Mouse (Mus musculus): ENCODE measurements around the gene Defb21. TPM values are rescaled to one million over a fixed set of nuclear protein-coding genes. Genes with fewer than 3 reads are reported as not detected.

Gene Defb21
- polyA plus RNA-seq (2015; fragmentation: Nextera tagmentation; extraction: Ambion mirVana), result not detected in 2 replicates

DNA sequence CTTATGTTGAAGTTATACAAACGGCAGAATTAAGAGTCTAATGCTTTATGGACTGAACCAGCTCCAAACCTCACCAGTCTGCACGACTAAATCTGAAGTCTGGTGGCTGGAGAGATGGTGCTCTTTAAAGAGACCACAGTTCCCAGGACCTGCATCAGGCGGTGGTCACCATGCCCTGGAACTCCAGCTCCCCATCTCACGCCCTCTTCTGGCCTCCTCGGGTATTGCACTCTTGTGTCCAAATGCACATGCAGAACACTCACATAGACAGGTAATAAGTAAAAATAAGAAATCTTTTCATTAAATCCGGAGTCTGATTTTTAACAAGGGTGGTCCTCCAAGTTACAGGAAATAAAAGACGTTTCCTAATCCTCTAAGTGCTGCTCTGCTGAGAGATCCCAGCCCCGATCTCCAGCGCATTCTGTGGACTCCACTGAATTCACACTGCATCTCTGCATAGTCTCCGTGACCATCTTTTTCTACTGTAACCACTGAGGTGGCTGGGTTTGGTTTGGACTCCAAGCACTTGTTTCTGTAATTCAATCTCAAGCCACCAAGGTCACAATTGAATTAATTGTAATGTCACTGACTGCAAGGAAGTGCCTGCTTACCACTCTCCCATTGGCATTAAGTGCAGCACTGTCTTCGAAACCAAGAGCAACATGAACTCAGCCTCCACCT is at the start of gene Defb21:
Defb21 (plus strand) TSS at position 631 of the 681 bp plus-strand sequence.
- H3K27ac ChIP-seq, result no peak within 1 kb of the TSS
- 63% methylated on average over 11 of the region's 11 CpGs for WGBS
- H3K9me3 ChIP-seq, result no peaks in the 10 kb centered on the region
- H3K9ac ChIP-seq (replicated peaks), result no peak within 1 kb of the TSS
- no peaks in the 10 kb centered on the region for H3K36me3 ChIP-seq
- no peak within 1 kb of the TSS for H3K4me3 ChIP-seq (replicated peaks)
- no peaks in the 10 kb centered on the region for H3K4me1 ChIP-seq (replicated peaks)
- no peaks in the 10 kb centered on the region for H3K27me3 ChIP-seq
- ATAC-seq, result no peak
- no peak within 1 kb of the TSS for H3K4me2 ChIP-seq (replicated peaks)

DNA sequence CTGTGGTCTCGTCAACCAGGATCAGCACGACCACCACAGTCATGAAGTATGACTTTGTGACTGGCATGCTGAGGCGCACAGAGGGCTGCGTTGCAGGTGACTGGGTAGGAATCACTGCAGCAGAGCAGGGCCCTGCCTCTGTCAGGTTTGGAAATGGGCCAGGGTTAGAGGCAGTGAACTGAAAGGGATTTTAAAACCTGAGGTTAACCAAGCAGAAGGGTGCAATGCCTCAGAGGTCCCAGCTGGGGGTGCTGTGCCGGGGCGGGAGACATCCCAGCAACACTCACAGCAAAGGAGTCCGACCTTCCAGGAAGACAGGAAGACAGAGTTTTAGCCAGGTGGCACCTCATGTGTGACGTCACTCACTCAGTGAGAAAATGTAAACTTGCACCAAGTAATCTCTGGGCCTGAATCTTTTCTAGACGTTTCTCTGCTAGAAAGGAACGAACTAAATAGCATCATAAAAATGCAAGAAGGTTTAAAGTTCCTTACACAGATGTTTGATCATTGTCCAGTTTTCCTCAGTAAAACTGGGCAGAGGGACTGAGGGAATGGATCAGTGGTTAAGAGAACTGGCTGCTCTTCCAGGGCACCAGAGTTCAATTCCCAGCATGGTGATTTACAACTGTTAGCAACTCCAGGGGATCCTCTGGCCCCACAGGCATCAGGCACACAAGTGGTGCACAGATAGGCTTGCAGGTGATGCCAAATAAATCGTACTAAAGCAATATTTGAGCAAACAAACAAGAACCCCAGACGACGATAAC is 32.4 kb upstream of the Defb21 start, which contains the start of gene Defb29:
Defb29 (minus strand) TSS at position 155 of the 767 bp plus-strand sequence.
- H3K4me2 ChIP-seq (replicated peaks), result no peak within 1 kb of the TSS
- H3K27ac ChIP-seq, result no peak within 1 kb of the TSS
- no peak within 1 kb of the TSS for H3K4me3 ChIP-seq (replicated peaks)
- WGBS, result 60% methylated on average over 13 of the region's 13 CpGs
- H3K4me1 ChIP-seq (replicated peaks), result no peaks in the 10 kb centered on the region
- H3K36me3 ChIP-seq, result no peaks in the 10 kb centered on the region
- no peaks in the 10 kb centered on the region for H3K27me3 ChIP-seq
- ATAC-seq, result no peak
- no peak within 1 kb of the TSS for H3K9ac ChIP-seq (replicated peaks)
- H3K9me3 ChIP-seq, result no peaks in the 10 kb centered on the region

DNA sequence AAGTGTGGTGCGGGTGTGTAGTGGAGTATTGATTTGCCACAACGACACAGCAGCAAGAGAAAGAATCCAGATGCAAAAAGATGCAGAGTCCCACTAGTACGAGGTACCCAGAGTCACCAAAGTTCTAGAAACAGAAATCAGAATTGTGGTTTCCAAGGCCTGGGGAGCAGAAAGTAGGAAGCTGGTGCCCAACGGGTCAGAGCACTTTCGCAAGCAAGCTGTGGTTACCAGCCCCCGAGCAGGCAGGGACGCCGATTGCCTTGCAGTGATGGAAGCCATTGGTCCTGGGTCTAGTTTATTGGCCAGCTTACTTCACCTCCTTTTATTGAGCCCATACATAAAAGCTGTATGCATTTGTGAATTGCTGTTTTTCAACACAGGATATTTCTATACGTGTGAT is 30.6 kb upstream of the Defb21 start:
- Histone ChIP-seq H3K36me3 (no peaks in the 10 kb centered on the region), H3K9me3 (no peaks in the 10 kb centered on the region), H3K4me3 (replicated peaks) (no peak overlapping the region), H3K9ac (replicated peaks) (no peak overlapping the region), H3K4me1 (replicated peaks) (no peaks in the 10 kb centered on the region), H3K27me3 (no peaks in the 10 kb centered on the region), H3K4me2 (replicated peaks) (no peak overlapping the region), H3K27ac (no peak overlapping the region)
- WGBS, result 89% methylated on average over 9 of the region's 9 CpGs
- ATAC-seq, result no peak

DNA sequence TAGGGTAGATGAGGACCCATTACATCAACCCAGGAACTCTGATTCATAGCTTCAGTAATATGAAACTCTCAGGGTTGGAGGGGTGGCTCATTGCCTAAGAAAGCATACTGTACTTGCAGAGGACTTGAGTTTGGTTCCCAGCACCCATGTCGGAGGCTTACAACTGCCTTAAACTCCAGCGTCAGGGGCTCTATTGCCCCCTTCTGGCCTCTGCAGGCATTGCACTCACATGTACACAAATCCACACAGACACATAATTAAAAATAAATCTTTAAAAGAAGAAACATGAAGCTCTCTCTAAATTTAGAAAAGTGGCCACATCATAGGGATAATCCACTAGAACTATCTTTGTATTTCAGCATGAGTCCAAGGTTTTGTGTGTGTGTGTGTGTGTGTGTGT is 29.6 kb upstream of the Defb21 start:
- H3K4me3 ChIP-seq (replicated peaks), result no peak overlapping the region
- no peaks in the 10 kb centered on the region for H3K9me3 ChIP-seq
- no peak overlapping the region for H3K27ac ChIP-seq
- WGBS, result 77% methylated on average over 2 of the region's 2 CpGs
- no peak overlapping the region for H3K9ac ChIP-seq (replicated peaks)
- H3K4me1 ChIP-seq (replicated peaks), result no peaks in the 10 kb centered on the region; the same call in 1 of the 2 replicates
- no peaks in the 10 kb centered on the region for H3K36me3 ChIP-seq
- H3K27me3 ChIP-seq, result no peaks in the 10 kb centered on the region
- no peak for ATAC-seq
- no peak overlapping the region for H3K4me2 ChIP-seq (replicated peaks)

DNA sequence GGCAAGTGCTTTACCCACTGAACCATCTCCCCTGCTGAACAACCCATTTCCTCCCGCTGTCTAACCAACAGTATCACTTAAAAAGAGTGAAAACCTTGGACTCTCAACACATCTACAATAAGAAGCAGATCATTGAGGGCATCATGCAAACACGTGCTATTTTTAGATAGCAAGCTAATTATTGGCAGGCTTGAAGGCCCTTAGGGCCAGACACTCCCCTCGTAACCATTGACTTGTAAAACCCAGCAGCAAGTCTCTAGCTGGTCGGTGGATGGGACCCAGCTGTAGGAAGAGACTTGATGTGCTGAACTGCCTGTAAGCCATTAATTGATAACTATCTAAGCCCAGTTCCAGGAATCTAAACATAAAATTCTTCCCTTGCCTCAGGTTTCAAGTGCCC is 29.1 kb upstream of the Defb21 start:
- ATAC-seq, result no peak
- Histone ChIP-seq H3K27ac (no peak overlapping the region), H3K9me3 (no peaks in the 10 kb centered on the region), H3K4me1 (replicated peaks) (no peaks in the 10 kb centered on the region; the same call in 1 of the 2 replicates), H3K4me2 (replicated peaks) (no peak overlapping the region), H3K9ac (replicated peaks) (no peak overlapping the region), H3K4me3 (replicated peaks) (no peak overlapping the region), H3K27me3 (no peaks in the 10 kb centered on the region), H3K36me3 (no peaks in the 10 kb centered on the region)
- 81% methylated on average over 4 of the region's 4 CpGs for whole genome bisulfite sequencing

DNA sequence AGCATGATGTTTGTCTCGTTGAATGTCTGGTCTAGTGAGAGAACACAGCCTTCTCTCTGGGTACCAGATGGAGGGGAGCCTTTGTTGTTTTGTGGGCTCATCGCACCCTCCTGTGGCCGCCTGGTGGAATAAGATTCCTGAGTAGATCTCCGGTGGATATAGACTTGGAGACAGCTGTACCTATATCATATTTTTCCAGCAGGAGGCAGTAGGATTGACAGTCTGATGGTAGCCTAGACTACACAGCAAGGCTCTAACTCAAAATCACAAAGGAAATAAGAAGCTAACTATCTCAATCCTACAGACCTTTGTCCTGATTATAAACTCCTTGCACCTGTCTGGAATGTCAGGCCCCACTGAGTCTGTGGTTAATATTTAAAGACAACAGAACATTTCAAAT is 27.9 kb upstream of the Defb21 start:
- no peak overlapping the region for H3K9ac ChIP-seq (replicated peaks)
- H3K27ac ChIP-seq, result no peak overlapping the region
- no peaks in the 10 kb centered on the region for H3K9me3 ChIP-seq
- no peaks in the 10 kb centered on the region for H3K27me3 ChIP-seq
- H3K36me3 ChIP-seq, result no peaks in the 10 kb centered on the region
- H3K4me2 ChIP-seq (replicated peaks), result no peak overlapping the region
- 0 out of 2 replicates have a peak, but pooled peaks have one; percentile 27 for ATAC-seq
- H3K4me1 ChIP-seq (replicated peaks), result no peaks in the 10 kb centered on the region; the same call in 1 of the 2 replicates
- H3K4me3 ChIP-seq (replicated peaks), result no peak overlapping the region
- WGBS, result 29% methylated on average over 4 of the region's 4 CpGs

DNA sequence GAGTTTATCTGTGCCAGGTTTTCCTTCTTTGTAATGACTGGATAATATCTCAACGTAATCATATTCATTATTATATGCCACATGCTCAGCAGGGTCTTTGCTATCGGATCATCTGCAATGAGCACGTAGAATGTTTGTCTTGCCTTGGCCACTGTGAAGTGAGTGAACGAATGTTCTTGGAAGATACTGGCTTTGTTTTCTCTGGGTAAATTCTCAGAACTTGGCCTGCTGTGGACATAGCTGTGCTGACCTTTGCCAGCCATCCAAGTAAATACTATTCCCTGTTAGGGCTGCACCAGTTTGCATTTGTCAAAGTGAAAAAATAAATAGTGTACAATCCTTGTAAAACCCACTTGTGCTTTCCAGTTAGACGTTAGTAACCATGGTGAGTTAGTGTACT is 24.4 kb upstream of the Defb21 start:
- no peak overlapping the region for H3K27ac ChIP-seq
- no peak overlapping the region for H3K4me2 ChIP-seq (replicated peaks)
- H3K27me3 ChIP-seq, result no peaks in the 10 kb centered on the region
- no peak overlapping the region for H3K4me3 ChIP-seq (replicated peaks)
- H3K36me3 ChIP-seq, result no peaks in the 10 kb centered on the region
- no peaks in the 10 kb centered on the region for H3K9me3 ChIP-seq
- H3K4me1 ChIP-seq (replicated peaks), result no peaks in the 10 kb centered on the region; the same call in 1 of the 2 replicates
- ATAC-seq, result no peak
- no peak overlapping the region for H3K9ac ChIP-seq (replicated peaks)
- 76% methylated on average over 5 of the region's 5 CpGs for WGBS

DNA sequence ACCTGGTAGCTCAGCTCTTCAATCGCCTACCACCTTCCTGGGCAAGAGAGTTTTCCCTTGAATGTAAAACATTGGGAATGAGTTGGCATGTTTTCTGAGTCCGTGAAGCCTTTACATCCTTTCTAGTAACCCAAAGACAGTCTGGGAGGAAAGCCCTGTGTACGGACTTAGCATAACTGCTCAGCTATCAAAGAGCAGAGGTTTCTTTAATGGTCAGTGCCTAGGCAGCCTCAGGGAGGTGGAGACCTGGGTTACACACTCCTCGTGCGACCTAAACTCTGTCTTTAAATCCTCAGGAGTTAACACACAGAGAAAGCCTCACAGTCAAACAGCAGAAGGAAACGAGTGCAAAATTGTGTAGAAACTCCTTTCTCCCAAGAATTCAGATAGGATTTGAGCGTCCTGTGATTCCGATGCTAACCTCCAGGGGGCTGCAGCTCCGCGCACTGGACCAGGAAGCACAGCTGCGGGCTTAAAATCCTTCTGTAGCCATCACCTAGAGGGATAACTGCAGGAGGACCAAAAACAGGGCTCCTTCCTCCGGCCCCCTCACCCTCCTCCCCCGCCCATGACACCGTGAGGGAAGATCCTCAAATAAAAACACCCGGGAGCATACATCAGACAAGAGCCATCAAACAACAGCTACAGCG is 18.6 kb upstream of the Defb21 start:
- no peak overlapping the region for H3K9ac ChIP-seq (replicated peaks)
- peaks cover 7% of the 10 kb centered on the region for H3K4me1 ChIP-seq (replicated peaks)
- 14% methylated on average over 16 of the region's 16 CpGs for WGBS
- H3K27me3 ChIP-seq, result no peaks in the 10 kb centered on the region
- no peak overlapping the region for H3K27ac ChIP-seq
- H3K9me3 ChIP-seq, result no peaks in the 10 kb centered on the region
- H3K4me2 ChIP-seq (replicated peaks), result peak overlapping the region; percentile 36
- H3K36me3 ChIP-seq, result no peaks in the 10 kb centered on the region
- H3K4me3 ChIP-seq (replicated peaks), result no peak overlapping the region
- ATAC-seq, result no peak

DNA sequence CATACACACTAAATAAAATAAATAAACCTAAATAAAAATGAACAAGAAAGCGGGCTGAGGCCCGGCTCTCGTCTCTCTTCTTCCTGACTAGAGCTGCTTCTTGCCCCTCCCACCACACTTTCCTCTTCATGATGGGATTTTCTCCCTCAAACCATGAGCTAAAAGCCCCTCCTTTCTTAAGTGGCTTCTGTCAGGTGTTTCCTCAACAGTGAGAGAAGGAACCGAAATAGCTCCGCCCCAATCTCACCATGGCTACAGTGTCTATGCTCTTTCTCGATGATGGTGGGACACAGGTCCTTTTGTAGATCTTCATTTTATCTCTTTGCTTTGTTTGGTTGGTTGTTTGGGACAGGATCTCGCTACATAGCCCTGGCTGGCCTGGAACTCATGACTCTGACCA is 15.9 kb upstream of the Defb21 start:
- no peaks in the 10 kb centered on the region for H3K36me3 ChIP-seq
- no peak overlapping the region for H3K4me3 ChIP-seq (replicated peaks)
- no peak overlapping the region for H3K4me2 ChIP-seq (replicated peaks)
- peaks cover 7% of the 10 kb centered on the region for H3K4me1 ChIP-seq (replicated peaks)
- no peaks in the 10 kb centered on the region for H3K27me3 ChIP-seq
- no peaks in the 10 kb centered on the region for H3K9me3 ChIP-seq
- no peak overlapping the region for H3K27ac ChIP-seq
- H3K9ac ChIP-seq (replicated peaks), result no peak overlapping the region
- 88% methylated on average over 7 of the region's 7 CpGs for WGBS
- ATAC-seq, result no peak

DNA sequence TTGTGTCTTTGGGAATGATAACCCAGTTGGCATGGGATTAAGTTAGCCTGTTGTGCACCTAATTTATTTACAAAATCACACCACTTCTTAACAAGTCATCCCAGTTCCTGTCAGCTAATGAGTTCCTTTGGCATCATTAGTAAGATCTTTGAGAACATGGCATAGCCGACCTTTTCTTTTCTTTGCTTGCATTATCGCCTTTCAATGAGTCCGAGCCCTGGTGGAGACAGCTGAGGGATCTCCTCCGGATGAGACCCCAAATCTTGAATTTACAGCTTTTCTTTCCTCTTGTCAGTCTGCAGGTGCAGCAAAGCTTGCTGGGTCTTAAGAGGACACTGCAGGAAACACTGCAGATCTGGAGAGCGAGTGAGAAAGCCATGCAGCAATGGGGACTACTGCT is 3.5 kb upstream of the Defb21 start, which contains the start of gene Gm17416:
Gm17416 (plus strand) TSS at position 301 of the 400 bp plus-strand sequence.
- Histone ChIP-seq H3K4me3 (replicated peaks) (no peak within 1 kb of the TSS), H3K36me3 (no peaks in the 10 kb centered on the region), H3K4me1 (replicated peaks) (no peaks in the 10 kb centered on the region), H3K27me3 (no peaks in the 10 kb centered on the region), H3K4me2 (replicated peaks) (no peak within 1 kb of the TSS), H3K27ac (no peak within 1 kb of the TSS), H3K9ac (replicated peaks) (no peak within 1 kb of the TSS), H3K9me3 (no peaks in the 10 kb centered on the region)
- WGBS, result 89% methylated on average over 5 of the region's 5 CpGs
- no peak for ATAC-seq

DNA sequence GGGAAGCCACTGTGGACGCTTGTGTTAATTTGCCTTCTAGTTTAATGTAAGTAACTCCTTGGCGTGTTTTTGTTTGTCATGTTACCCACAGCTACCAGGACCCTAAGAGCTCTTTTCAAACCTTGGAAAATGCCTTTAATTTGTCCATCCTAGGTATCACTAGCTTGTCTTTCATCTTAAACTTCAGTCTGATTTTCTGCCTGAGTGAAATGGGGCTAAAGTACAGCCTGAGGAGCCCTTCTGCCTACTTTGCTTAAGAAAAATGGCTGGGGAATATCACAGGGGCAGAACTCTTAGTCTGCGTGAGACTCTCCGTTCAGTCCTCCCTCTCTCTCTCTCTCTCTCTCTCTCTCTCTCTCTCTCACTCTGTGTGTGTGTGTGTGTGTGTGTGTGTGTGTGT is 2.7 kb upstream of the Defb21 start:
- no peaks in the 10 kb centered on the region for H3K27me3 ChIP-seq
- H3K4me2 ChIP-seq (replicated peaks), result no peak overlapping the region
- H3K4me1 ChIP-seq (replicated peaks), result no peaks in the 10 kb centered on the region
- no peak overlapping the region for H3K9ac ChIP-seq (replicated peaks)
- H3K9me3 ChIP-seq, result no peaks in the 10 kb centered on the region
- 81% methylated on average over 4 of the region's 4 CpGs for WGBS
- ATAC-seq, result no peak
- H3K27ac ChIP-seq, result no peak overlapping the region
- no peaks in the 10 kb centered on the region for H3K36me3 ChIP-seq
- no peak overlapping the region for H3K4me3 ChIP-seq (replicated peaks)

DNA sequence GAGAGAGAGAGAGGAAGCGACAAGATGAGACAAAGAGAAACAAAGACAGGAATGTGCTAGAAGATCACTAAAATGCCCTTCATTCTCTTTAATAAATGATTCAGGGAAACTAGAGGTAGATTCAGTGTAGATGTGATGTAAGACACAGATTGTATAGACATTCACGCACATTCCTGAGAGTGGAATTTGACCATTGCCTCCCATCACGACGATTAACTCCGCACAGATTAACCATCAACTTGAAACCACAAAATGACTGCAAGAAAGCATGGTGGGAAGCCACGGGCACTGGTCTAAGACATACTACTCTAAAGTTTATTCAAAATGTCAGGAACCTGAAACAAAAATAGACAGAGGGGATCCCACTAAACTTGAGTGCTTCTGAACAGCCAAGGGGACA is 2.2 kb upstream of the Defb21 start:
- Histone ChIP-seq H3K27ac (no peak overlapping the region), H3K4me1 (replicated peaks) (no peaks in the 10 kb centered on the region), H3K36me3 (no peaks in the 10 kb centered on the region), H3K9ac (replicated peaks) (no peak overlapping the region), H3K27me3 (no peaks in the 10 kb centered on the region), H3K9me3 (no peaks in the 10 kb centered on the region), H3K4me3 (replicated peaks) (no peak overlapping the region), H3K4me2 (replicated peaks) (no peak overlapping the region)
- 87% methylated on average over 6 of the region's 6 CpGs for WGBS
- no peak for ATAC-seq

Measured in midbrain, embryonic 13.5 days (tissue).